Mouse (Mus musculus) urinary bladder, postnatal 14 days (tissue): Measurements from ENCODE around the gene Cbarp.

Experiments
- DNase-seq: peaks from one replicate; pipeline ENCODE4 v3.0.0; 2021; ENCODE audit warnings: low spot score

Cbarp gene

GRCm38 (mm10) chr10:80156752-80157053 is 16.1 kb upstream of the Cbarp start:
- no peak for DNase-seq

GRCm38 (mm10) chr10:80156002-80156751 is 15.5 kb upstream of the Cbarp start:
- DNase-seq = no peak

GRCm38 (mm10) chr10:80155277-80155676 is 14.6 kb upstream of the Cbarp start:
- no peak for DNase-seq

- DNase-seq = no peak
Measured at GRCm38 (mm10) chr10:80154384-80154783, 13.7 kb upstream of the Cbarp start.

GRCm38 (mm10) chr10:80153713-80154112 is 13.1 kb upstream of the Cbarp start:
- DNase-seq = no peak

- peak; percentile 72 for DNase-seq
Measured at GRCm38 (mm10) chr10:80152873-80153260, 12.2 kb upstream of the Cbarp start.

- peak; percentile 56 for DNase-seq
Measured at GRCm38 (mm10) chr10:80152071-80152872, 11.6 kb upstream of the Cbarp start.

GRCm38 (mm10) chr10:80151211-80152034 is 10.8 kb upstream of the Cbarp start:
- DNase-seq = peak; percentile 74

GRCm38 (mm10) chr10:80150226-80151210 is 9.9 kb upstream of the Cbarp start:
- peak; percentile 67 for DNase-seq

GRCm38 (mm10) chr10:80149291-80150225 is 8.9 kb upstream of the Cbarp start:
- peak; percentile 97 for DNase-seq

GRCm38 (mm10) chr10:80148610-80149290 is 8.1 kb upstream of the Cbarp start:
- peak; percentile 95 for DNase-seq

- DNase-seq = peak; percentile 86
Measured at GRCm38 (mm10) chr10:80147719-80148601, 7.3 kb upstream of the Cbarp start, which contains the start of gene Midn. TSS of gene Midn (plus strand) at chr10:80148272.

GRCm38 (mm10) chr10:80147146-80147718 is 6.6 kb upstream of the Cbarp start:
- DNase-seq = no peak

GRCm38 (mm10) chr10:80146568-80147011 is 6.0 kb upstream of the Cbarp start:
- DNase-seq = no peak

- peak; percentile 57 for DNase-seq
Measured at GRCm38 (mm10) chr10:80145896-80146295, 5.3 kb upstream of the Cbarp start.

- DNase-seq = peak; percentile 81
Measured at GRCm38 (mm10) chr10:80144864-80145838, 4.5 kb upstream of the Cbarp start.

GRCm38 (mm10) chr10:80144159-80144558 is 3.5 kb upstream of the Cbarp start:
- no peak for DNase-seq
